In genomic region chr2:17880800-17881717, GRCm38 (mm10) we compare ENCODE assay signal across 11 mouse cellular contexts.
DNase-seq lines count a peak whose midpoint lies in the region; ATAC-seq and TF ChIP-seq lines count a peak whose summit lies in the region.
"Had no signal": no experiment of that assay in that cellular context is flagged by ENCODE, and none has a peak within 500 bp of the region (broad histone marks: within the 10 kb centered on the region; RNA-seq: fewer than 3 reads in every experiment).

No protein-coding gene starts in this region.

- H3K36me3 ChIP-seq in forebrain, embryonic 11.5 days (ENCODE audit: control insufficient read depth, insufficient read depth, low read length): no peaks in the 10 kb centered on the region
- no peaks in the 10 kb centered on the region for H3K36me3 ChIP-seq in lung, embryonic 15.5 days
- H3K36me3 ChIP-seq: limb, embryonic 12.5 days had no signal

- no peak for TF ChIP-seq CTCF in left cerebral cortex, adult 2 months (IDR thresholded peaks at IDR 0.05)

- WGBS in forebrain, embryonic 11.5 days: 19% methylated on average over 11 of the region's 11 CpGs
- 45% methylated on average over 11 of the region's 11 CpGs for WGBS in lung, embryonic 15.5 days

- H3K4me3 ChIP-seq in forebrain, embryonic 11.5 days (ENCODE audit: low read depth, low read length): no peak overlapping the region
- no peak overlapping the region for H3K4me3 ChIP-seq in lung, embryonic 15.5 days
- H3K4me3 ChIP-seq in left cerebral cortex, adult 2 months: no peak overlapping the region
- H3K4me3 ChIP-seq: limb, embryonic 12.5 days had no signal

- ATAC-seq in forebrain, embryonic 11.5 days (replicated peaks; ENCODE audit: low FRiP score): peak; percentile 70
- ATAC-seq in lung, embryonic 15.5 days (ENCODE audit: borderline replicate concordance, extremely low read depth, low FRiP score, low TSS enrichment): peak; percentile 59; the same call in 1 of the 2 replicates

- H3K9me3 ChIP-seq in forebrain, embryonic 11.5 days (ENCODE audit: control insufficient read depth, low read length): no peaks in the 10 kb centered on the region
- H3K9me3 ChIP-seq in lung, embryonic 15.5 days: no peaks in the 10 kb centered on the region
- H3K9me3 ChIP-seq: limb, embryonic 12.5 days had no signal

- H3K9ac ChIP-seq in forebrain, embryonic 11.5 days (ENCODE audit: low read length): no peak overlapping the region
- no peak overlapping the region for H3K9ac ChIP-seq in lung, embryonic 15.5 days
- H3K9ac ChIP-seq: limb, embryonic 12.5 days had no signal

- no peaks in the 10 kb centered on the region for H3K27me3 ChIP-seq in forebrain, embryonic 11.5 days (ENCODE audit: control insufficient read depth, insufficient read depth, low read length)
- H3K27me3 ChIP-seq in lung, embryonic 15.5 days: no peaks in the 10 kb centered on the region
- H3K27me3 ChIP-seq: CH12.LX; limb, embryonic 12.5 days had no signal

- H3K4me2 ChIP-seq in forebrain, embryonic 11.5 days (ENCODE audit: low read depth, low read length, severe bottlenecking): no peak overlapping the region
- no peak overlapping the region for H3K4me2 ChIP-seq in lung, embryonic 15.5 days
- H3K4me2 ChIP-seq: limb, embryonic 12.5 days had no signal

- peak; percentile 11 to 13 for DNase-seq in heart, adult 9 months (ENCODE audit: low spot score in 2 of 2)
- DNase-seq in heart, adult 8-10 months (ENCODE audit: low spot score): no peak
- peak; percentile 97 for DNase-seq in Muller cell, postnatal 12 days (ENCODE audit: inconsistent ontology term)
- DNase-seq in forebrain, embryonic 11.5 days (ENCODE audit: low spot score): no peak
- DNase-seq in left cerebral cortex, adult 2 months (ENCODE audit: extremely low spot score in 1 of 2, low spot score in 2 of 2): no peak
- no peak for DNase-seq in ovary, postnatal 14 days (ENCODE audit: low spot score)
- no peak for DNase-seq in right cerebral cortex, adult 18-20 months
- DNase-seq: adrenal gland, postnatal 25 days had no signal

- no peaks in the 10 kb centered on the region for H3K4me1 ChIP-seq in forebrain, embryonic 11.5 days (replicated peaks; ENCODE audit: control insufficient read depth, insufficient read depth, low read length)
- peaks cover 11% of the 10 kb centered on the region; the same call in 1 of the 2 replicates for H3K4me1 ChIP-seq in lung, embryonic 15.5 days
- H3K4me1 ChIP-seq: limb, embryonic 12.5 days had no signal

- 0 out of 2 replicates have a peak overlapping the region, but pooled peaks have one; percentile 7 for H3K27ac ChIP-seq in forebrain, embryonic 11.5 days (ENCODE audit: low read depth, low read length)
- H3K27ac ChIP-seq in lung, embryonic 15.5 days: no peak overlapping the region
- H3K27ac ChIP-seq in left cerebral cortex, adult 2 months: no peak overlapping the region
- H3K27ac ChIP-seq: limb, embryonic 12.5 days had no signal

- intact Hi-C loops in left cerebral cortex, adult 2 months (cut with DNase I): no loop called here

Comparison
In these comparisons a context has a peak if more than half of its experiments do, and no peak if none do; other contexts are left out.
1. DNase-seq: peak in heart, adult 9 months (2 of 2) and Muller cell, postnatal 12 days (single experiment); none in heart, adult 8-10 months (single experiment), forebrain, embryonic 11.5 days (single experiment), left cerebral cortex, adult 2 months (0 of 2), ovary, postnatal 14 days (single experiment) and right cerebral cortex, adult 18-20 months (single experiment).